10 mouse cellular contexts compared by ENCODE assay signal in genomic region chr4:61858160-61858559, GRCm38 (mm10). TPM values are rescaled to one million over a fixed set of nuclear protein-coding genes. Genes with fewer than 3 reads are reported as not detected.
A peak's percentile ranks its signal among the peaks of the same experiment; 100 is the strongest.
DNase-seq lines count a peak whose midpoint lies in the region; ATAC-seq and TF ChIP-seq lines count a peak whose summit lies in the region.
"Had no signal": no experiment of that assay in that cellular context is flagged by ENCODE, and none has a peak within 500 bp of the region (broad histone marks: within the 10 kb centered on the region; RNA-seq: fewer than 3 reads in every experiment).

No protein-coding gene starts in this region.

- H3K36me3 ChIP-seq in kidney, embryonic 15.5 days: no peaks in the 10 kb centered on the region
- H3K36me3 ChIP-seq in C2C12 (ENCODE audit: control insufficient read depth, insufficient read depth): no peaks in the 10 kb centered on the region
- H3K36me3 ChIP-seq: limb, embryonic 13.5 days had no signal

- no peak for TF ChIP-seq POLR2A in cortical plate, adult 2 months (IDR thresholded peaks at IDR 0.05; ENCODE audit: extremely low read depth, insufficient read depth, low read length)

- no peak overlapping the region for H3ac ChIP-seq in C2C12 (ENCODE audit: control insufficient read depth, insufficient read length, low read depth)

- 45% methylated on average over 4 of the region's 4 CpGs for WGBS in kidney, embryonic 15.5 days

- H3K4me1 ChIP-seq in kidney, embryonic 15.5 days: no peaks in the 10 kb centered on the region
- no peaks in the 10 kb centered on the region for H3K4me1 ChIP-seq in cortical plate, adult 2 months (ENCODE audit: control insufficient read depth, insufficient read depth, low read length)
- H3K4me1 ChIP-seq: limb, embryonic 13.5 days had no signal

- no peak for ATAC-seq in kidney, embryonic 15.5 days (replicated peaks; ENCODE audit: low FRiP score)
- ATAC-seq in erythroid progenitor cell, adult 5-6 weeks (replicated peaks; ENCODE audit: low FRiP score, poor library complexity, severe bottlenecking): no peak

- no peak overlapping the region for H3K9ac ChIP-seq in kidney, embryonic 15.5 days
- H3K9ac ChIP-seq: limb, embryonic 13.5 days had no signal

- DNase-seq in kidney, adult 11 months: peak; percentile 13
- peak; percentile 8 for DNase-seq in 416B (ENCODE audit: low read depth)
- no peak for DNase-seq in thymus, postnatal 36 days

- 0 out of 2 replicates have a peak, but pooled peaks cover 7% of the 10 kb centered on the region for H3K9me3 ChIP-seq in kidney, embryonic 15.5 days (replicated peaks)
- H3K9me3 ChIP-seq: limb, embryonic 13.5 days had no signal

- H3K4me3 ChIP-seq in kidney, embryonic 15.5 days (replicated peaks): no peak overlapping the region
- H3K4me3 ChIP-seq in C2C12 (ENCODE audit: insufficient read depth, poor library complexity, severe bottlenecking): no peak overlapping the region
- H3K4me3 ChIP-seq in cortical plate, adult 2 months (ENCODE audit: insufficient read depth, low read length): no peak overlapping the region
- H3K4me3 ChIP-seq: limb, embryonic 13.5 days; myocyte had no signal

- H3K4me2 ChIP-seq in kidney, embryonic 15.5 days: no peak overlapping the region
- H3K4me2 ChIP-seq: limb, embryonic 13.5 days had no signal

- H3K27me3 ChIP-seq in kidney, embryonic 15.5 days: no peaks in the 10 kb centered on the region
- H3K27me3 ChIP-seq in C2C12 (ENCODE audit: control insufficient read depth, insufficient read depth, insufficient read length): no peaks in the 10 kb centered on the region
- H3K27me3 ChIP-seq: limb, embryonic 13.5 days had no signal

- no peaks in the 10 kb centered on the region for H3K79me3 ChIP-seq in C2C12 (ENCODE audit: low read depth)

- no peak overlapping the region for H3K27ac ChIP-seq in kidney, embryonic 15.5 days
- no peak overlapping the region for H3K27ac ChIP-seq in cortical plate, adult 2 months (ENCODE audit: insufficient read depth, low read length)
- H3K27ac ChIP-seq: limb, embryonic 13.5 days had no signal

- H3K79me2 ChIP-seq in C2C12 (ENCODE audit: control insufficient read depth, insufficient read depth): no peaks in the 10 kb centered on the region

- peak; percentile 49 for TF ChIP-seq CTCF in C2C12 (IDR thresholded peaks at IDR 0.05; ENCODE audit: control insufficient read depth, insufficient read depth, insufficient read length)
- peak; percentile 32; the same call in 1 of the 2 replicates for TF ChIP-seq CTCF in cortical plate, adult 2 months (IDR thresholded peaks at IDR 0.05; ENCODE audit: extremely low read depth, insufficient read depth, low read length)

TF ChIP-seq in C2C12, 6 proteins besides CTCF, POLR2A, EP300 and RAD21:
- no peak for TF ChIP-seq USF1 (IDR thresholded peaks at IDR 0.05; ENCODE audit: low read depth)
- no peak for TF ChIP-seq MAX (IDR thresholded peaks at IDR 0.05)
- TF ChIP-seq MYOD1 (IDR thresholded peaks at IDR 0.05; ENCODE audit: control insufficient read depth, insufficient read length, low read depth): no peak
- no peak for TF ChIP-seq CEBPB (IDR thresholded peaks at IDR 0.05; ENCODE audit: low read depth)
- no peak for TF ChIP-seq FOSL1 (IDR thresholded peaks at IDR 0.05; ENCODE audit: insufficient read depth, low read length, poor library complexity, severe bottlenecking)
- no peak for TF ChIP-seq MYOG (IDR thresholded peaks at IDR 0.05; ENCODE audit: control insufficient read depth, extremely low read depth, insufficient read length)

RNA-seq across cellular contexts. Expression of gene Mup5, which starts 23.1 kb away (rescaled TPM):
- polyA plus RNA-seq in kidney, embryonic 15.5 days (2015; fragmentation: Nextera tagmentation; extraction: Ambion mirVana): not detected in 2 replicates
- not detected for polyA plus RNA-seq in C2C12 (2012; fragmentation: generic; extraction: Trizol)
- polyA plus RNA-seq in cortical plate, adult 2 months (2012; rRNA removed): 0.34 and 0.65 TPM in 2 replicates
- not detected in 2 replicates for total RNA-seq in erythroid progenitor cell, adult 5-6 weeks (2015; ENCODE audit: low replicate concordance)
- not detected in 2 replicates for total RNA-seq in erythroid progenitor cell, adult 5-6 weeks (2017; ENCODE audit: low replicate concordance)
- total RNA-seq: heart, postnatal 14 days had no signal
- polyA plus RNA-seq: limb, embryonic 13.5 days; myocyte had no signal

Comparison
In these comparisons a context has a peak if more than half of its experiments do, and no peak if none do; other contexts are left out.
1. DNase-seq: peak in kidney, adult 11 months (single experiment) and 416B (single experiment); none in thymus, postnatal 36 days (0 of 2).